Mouse (Mus musculus): ENCODE data around the gene Becn1. TPM values are rescaled to one million over a fixed set of nuclear protein-coding genes. Genes with fewer than 3 reads are reported as not detected.

The Becn1 gene
- total and polyA plus RNA-seq, 3 experiments, result 122 to 167 TPM; not detected in 1

DNA sequence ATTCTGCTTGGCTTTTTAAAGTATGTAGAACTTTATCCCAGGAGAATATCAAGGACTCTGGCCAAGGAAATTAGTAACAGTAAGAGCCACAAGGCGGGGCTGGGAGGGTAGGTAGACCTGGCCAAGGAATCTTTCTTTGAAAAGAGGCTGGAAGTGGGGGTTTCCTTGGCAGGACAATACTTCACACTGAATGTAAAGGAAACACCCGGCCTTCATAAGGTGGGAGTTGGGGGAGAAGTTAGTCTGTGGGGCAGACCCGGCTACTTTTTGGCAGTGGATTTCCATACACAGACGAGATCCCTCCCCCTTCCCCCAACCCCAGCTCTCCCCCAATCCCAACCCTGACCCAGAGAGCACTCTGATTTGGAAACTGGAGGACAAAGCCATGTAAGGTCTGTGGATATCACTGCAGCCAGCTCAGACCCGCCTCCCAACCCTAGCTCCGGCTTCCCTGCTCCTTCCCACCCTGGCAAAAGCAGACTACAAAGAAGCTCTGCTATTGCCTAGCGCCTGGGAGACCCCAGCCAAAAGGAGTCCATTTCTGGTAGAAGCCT is 28.4 kb upstream of the Becn1 start, which contains the start of gene Aoc3:
Aoc3 (plus strand) TSS at position 235 of the 554 bp plus-strand sequence.
- no peaks in the 10 kb centered on the region for H3K27me3 ChIP-seq (ENCODE audit: control insufficient read depth in 1 of 2, insufficient read depth in 2 of 2, low read length in 2 of 2)

DNA sequence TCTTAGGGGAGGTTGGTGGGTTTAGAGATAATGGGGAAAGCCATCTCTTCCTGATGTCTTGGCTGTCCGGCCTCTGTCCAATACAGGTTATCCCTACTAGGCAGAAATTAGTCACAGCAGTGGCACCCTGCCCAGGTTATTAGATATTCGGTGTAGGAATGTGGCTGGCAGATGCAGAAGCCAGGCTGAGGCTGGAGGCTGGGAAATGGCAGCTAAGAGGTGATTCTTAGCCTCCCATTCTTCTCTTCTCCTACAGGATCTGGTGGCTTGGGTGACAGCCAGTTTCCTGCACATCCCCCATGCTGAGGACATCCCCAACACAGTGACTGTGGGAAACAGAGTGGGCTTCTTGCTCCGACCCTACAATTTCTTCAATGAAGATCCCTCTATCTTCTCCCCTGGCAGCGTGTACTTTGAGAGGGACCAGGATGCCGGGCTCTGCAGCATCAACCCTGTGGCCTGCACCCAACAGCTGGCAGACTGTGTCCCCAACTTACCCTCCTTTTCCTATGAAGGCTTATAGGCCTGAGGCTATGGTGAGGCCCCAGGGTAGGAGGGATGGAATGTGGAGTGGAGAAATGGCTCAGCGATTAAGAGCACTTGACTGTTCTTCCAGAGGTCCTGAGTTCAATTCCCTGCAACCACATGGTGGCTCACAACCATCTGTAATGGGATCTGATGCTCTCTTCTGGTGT is 27.0 kb upstream of the Becn1 start:
- Histone ChIP-seq H3K27ac (ENCODE audit: control insufficient read depth, low read depth, low read length) (no peak overlapping the region), H3K4me3 (ENCODE audit: control insufficient read depth in 1 of 2, insufficient read depth in 1 of 2, low read depth in 2 of 2, low read length in 2 of 2) (no peak overlapping the region), H3K9ac (ENCODE audit: control insufficient read depth, low read depth, low read length, poor library complexity, severe bottlenecking) (no peak overlapping the region), H3K36me3 (ENCODE audit: control insufficient read depth in 1 of 2, insufficient read depth in 2 of 2, low read length in 2 of 2) (peaks cover 0 to 5% of the 10 kb centered on the region in 2 experiments; a peak in 2 of 4 replicates), H3K9me3 (replicated peaks; ENCODE audit: insufficient read depth, low read length) (no peaks in the 10 kb centered on the region), H3K4me1 (ENCODE audit: control insufficient read depth in 1 of 2, insufficient read depth in 2 of 2, low read length in 2 of 2) (no peaks in the 10 kb centered on the region), H3K27me3 (ENCODE audit: control insufficient read depth in 1 of 2, insufficient read depth in 2 of 2, low read length in 2 of 2) (no peaks in the 10 kb centered on the region), H3K79me2 (ENCODE audit: control insufficient read depth, insufficient read depth, low read length, poor library complexity) (no peaks in the 10 kb centered on the region)
- peak in 1 of 2 experiments; percentile 33; a peak in 2 of 4 replicates for TF ChIP-seq POLR2A (IDR thresholded peaks at IDR 0.05; ENCODE audit: control insufficient read depth in 1 of 2, insufficient read depth in 1 of 2, low read depth in 1 of 2, low read length in 2 of 2, poor library complexity in 1 of 2)
- TF ChIP-seq TBP (IDR thresholded peaks at IDR 0.05; ENCODE audit: low read depth, low read length), result no peak
- no peak for TF ChIP-seq GABPA (IDR thresholded peaks at IDR 0.05; ENCODE audit: low read depth, low read length)
- TF ChIP-seq RAD21 (IDR thresholded peaks at IDR 0.05; ENCODE audit: low read depth, low read length), result no peak
- no peak for TF ChIP-seq SIN3A (IDR thresholded peaks at IDR 0.05; ENCODE audit: low read length)
- TF ChIP-seq CTCF (IDR thresholded peaks at IDR 0.05 in 2 of 3, conservative IDR thresholded peaks at IDR 0.05 in 1 of 3; ENCODE audit: control insufficient read depth in 1 of 3, insufficient read depth in 1 of 3, low read depth in 2 of 3, low read length in 3 of 3, poor library complexity in 1 of 3, severe bottlenecking in 1 of 3), result no peak
- TF ChIP-seq NELFE (IDR thresholded peaks at IDR 0.05; ENCODE audit: low read depth, low read length), result no peak
- peak; percentile 18; the same call in 1 of the 2 replicates for TF ChIP-seq MAFK (IDR thresholded peaks at IDR 0.05; ENCODE audit: borderline replicate concordance, low read depth, low read length)
- TF ChIP-seq POLR2AphosphoS5 (IDR thresholded peaks at IDR 0.05; ENCODE audit: borderline replicate concordance, low read depth, low read length), result no peak
- no peak for TF ChIP-seq SMC3 (IDR thresholded peaks at IDR 0.05; ENCODE audit: low read depth, low read length)
- no peak for TF ChIP-seq GATA1 (IDR thresholded peaks at IDR 0.05; ENCODE audit: low read depth, low read length)
- TF ChIP-seq CHD2 (IDR thresholded peaks at IDR 0.05; ENCODE audit: low read length), result no peak
- no peak for TF ChIP-seq MAZ (IDR thresholded peaks at IDR 0.05; ENCODE audit: low read depth, low read length)
- no peak for TF ChIP-seq ELF1 (IDR thresholded peaks at IDR 0.05; ENCODE audit: low read depth, low read length)
- no peak for TF ChIP-seq MYB (IDR thresholded peaks at IDR 0.05; ENCODE audit: low read depth, low read length)
- DNase-seq (ENCODE audit: low read depth, low spot score), result no peak

More for the DNA sequence above, 28.4 kb upstream of the Becn1 start, which contains the start of gene Aoc3:
- no peaks in the 10 kb centered on the region for H3K9me3 ChIP-seq (replicated peaks; ENCODE audit: insufficient read depth, low read length)
- no peak within 1 kb of the TSS for H3K9ac ChIP-seq (ENCODE audit: control insufficient read depth, low read depth, low read length, poor library complexity, severe bottlenecking)
- DNase-seq (ENCODE audit: low read depth, low spot score), result no peak
- no peaks in the 10 kb centered on the region; a peak in 1 of 4 replicates for H3K36me3 ChIP-seq (ENCODE audit: control insufficient read depth in 1 of 2, insufficient read depth in 2 of 2, low read length in 2 of 2)
- 0 out of 2 replicates have a peak, but pooled peaks have one; percentile 53 for TF ChIP-seq POLR2AphosphoS2 (IDR thresholded peaks at IDR 0.05; ENCODE audit: low read length)
- TF ChIP-seq TAL1 (IDR thresholded peaks at IDR 0.05; ENCODE audit: low read length), result no peak
- 0 out of 4 replicates have a peak, but pooled peaks of 1 of the 2 experiments have one; percentile 24 for TF ChIP-seq POLR2A (IDR thresholded peaks at IDR 0.05; ENCODE audit: control insufficient read depth in 1 of 2, insufficient read depth in 1 of 2, low read depth in 1 of 2, low read length in 2 of 2, poor library complexity in 1 of 2)
- no peaks in the 10 kb centered on the region for H3K79me2 ChIP-seq (ENCODE audit: control insufficient read depth, insufficient read depth, low read length, poor library complexity)
- no peaks in the 10 kb centered on the region for H3K4me1 ChIP-seq (ENCODE audit: control insufficient read depth in 1 of 2, insufficient read depth in 2 of 2, low read length in 2 of 2)
- no peak within 1 kb of the TSS for H3K4me3 ChIP-seq (ENCODE audit: control insufficient read depth in 1 of 2, insufficient read depth in 1 of 2, low read depth in 2 of 2, low read length in 2 of 2)
- H3K27ac ChIP-seq (ENCODE audit: control insufficient read depth, low read depth, low read length), result no peak within 1 kb of the TSS
